Mouse (Mus musculus) stomach, embryonic 16.5 days (tissue): ENCODE results near the gene Prdx5. TPM values are rescaled to one million over a fixed set of nuclear protein-coding genes. Genes with fewer than 3 reads are reported as not detected.

Experiments used
- ATAC-seq: fragments of 200-750 bp; cut with Nextera tagmentation; 2 replicates; pipeline ENCODE4 v1.8.0; 2017; ENCODE audit warnings: moderate number of reproducible peaks, moderate TSS enrichment; ENCODE audit not compliant: insufficient read depth, low FRiP score
- H3K27ac ChIP-seq: fragments of 300-500 bp; sonication (generic); 2 replicates; pipeline ENCODE4 v1.5.1; 2014; ENCODE audit warnings: low read length
- H3K27me3 ChIP-seq: fragments of 300-500 bp; sonication (generic); 2 replicates; pipeline ENCODE4 v1.6.1; 2014; ENCODE audit warnings: low read length, control low read depth, mixed read lengths; ENCODE audit not compliant: control insufficient read depth, insufficient read depth
- H3K36me3 ChIP-seq: fragments of 300-500 bp; sonication (generic); 2 replicates; pipeline ENCODE4 v1.6.1; 2014; ENCODE audit warnings: low read length; ENCODE audit not compliant: control insufficient read depth, insufficient read depth
- H3K4me1 ChIP-seq: fragments of 300-500 bp; sonication (generic); 2 replicates; pipeline ENCODE4 v1.6.1; 2014; ENCODE audit warnings: low read length, control low read depth, mixed read lengths; ENCODE audit not compliant: control insufficient read depth, insufficient read depth
- H3K4me2 ChIP-seq: fragments of 300-500 bp; sonication (generic); 2 replicates; pipeline ENCODE4 v1.6.1; 2014; ENCODE audit warnings: low read depth, low read length, mixed read lengths
- H3K4me3 ChIP-seq: fragments of 300-500 bp; sonication (generic); replicated peaks from 2 replicates; pipeline ENCODE4 v1.5.1; 2014; ENCODE audit warnings: mild to moderate bottlenecking, low read length
- H3K9ac ChIP-seq: fragments of 300-500 bp; sonication (generic); 2 replicates; pipeline ENCODE4 v1.6.1; 2014; ENCODE audit warnings: low read length
- H3K9me3 ChIP-seq: fragments of 300-500 bp; sonication (generic); replicated peaks from 2 replicates; pipeline ENCODE4 v1.6.1; 2016; ENCODE audit warnings: low read length, control low read depth; ENCODE audit not compliant: control insufficient read depth
- WGBS: fragments of 180-500 bp; shearing (Covaris S2); extraction: QIAGEN DNeasy Blood & Tissue Kit; methylation state at CpG from one replicate; pipeline ENCODE4 v1.1.7; 2014; 5-methylcytosine and 5-hydroxymethylcytosine counted together
- polyA plus RNA-seq: library from polyadenylated mRNA; unstranded; fragments of >200 nt; fragmentation: Nextera tagmentation; extraction: Ambion mirVana; gene quantifications from 2 replicates; pipeline ENCODE4 v1.2.1, GENCODE M21; 2015

Gene Prdx5
- polyA plus RNA-seq, 1 experiment from 2014 or later = 291 TPM

GRCm38 (mm10) chr19:6949951-6950350 is 40.0 kb upstream of the Prdx5 start:
- H3K4me3 ChIP-seq = peak overlapping the region; percentile 68
- H3K4me1 ChIP-seq = peaks cover 27% of the 10 kb centered on the region
- no peaks in the 10 kb centered on the region for H3K27me3 ChIP-seq
- ATAC-seq = no peak
- H3K4me2 ChIP-seq = peak overlapping the region; percentile 62
- H3K9ac ChIP-seq = peak overlapping the region; percentile 82
- H3K27ac ChIP-seq = peak overlapping the region; percentile 98
- H3K36me3 ChIP-seq = peaks cover 2% of the 10 kb centered on the region
- 51% methylated on average over 5 of the region's 5 CpGs for WGBS
- H3K9me3 ChIP-seq = no peaks in the 10 kb centered on the region

- Histone ChIP-seq H3K9ac (peak overlapping the region; percentile 20; the same call in 1 of the 2 replicates), H3K4me1 (peaks cover 27% of the 10 kb centered on the region), H3K9me3 (no peaks in the 10 kb centered on the region), H3K27me3 (no peaks in the 10 kb centered on the region), H3K4me3 (no peak overlapping the region), H3K27ac (peak overlapping the region; percentile 98), H3K36me3 (no peaks in the 10 kb centered on the region; the same call in 1 of the 2 replicates), H3K4me2 (peak overlapping the region; percentile 62; the same call in 1 of the 2 replicates)
- no peak for ATAC-seq
- WGBS = 85% methylated on average over 5 of the region's 5 CpGs
Measured at GRCm38 (mm10) chr19:6949532-6949931, 39.6 kb upstream of the Prdx5 start.

GRCm38 (mm10) chr19:6948186-6948585 is 38.3 kb upstream of the Prdx5 start:
- ATAC-seq = no peak
- Histone ChIP-seq H3K4me2 (no peak overlapping the region), H3K9me3 (no peaks in the 10 kb centered on the region), H3K4me1 (peaks cover 29% of the 10 kb centered on the region), H3K36me3 (no peaks in the 10 kb centered on the region), H3K4me3 (no peak overlapping the region), H3K27me3 (no peaks in the 10 kb centered on the region), H3K9ac (no peak overlapping the region), H3K27ac (no peak overlapping the region)
- 74% methylated on average over 4 of the region's 4 CpGs for WGBS

GRCm38 (mm10) chr19:6947742-6948141 is 37.8 kb upstream of the Prdx5 start:
- no peaks in the 10 kb centered on the region for H3K27me3 ChIP-seq
- no peaks in the 10 kb centered on the region for H3K36me3 ChIP-seq
- no peak overlapping the region for H3K27ac ChIP-seq
- peaks cover 29% of the 10 kb centered on the region for H3K4me1 ChIP-seq
- H3K4me3 ChIP-seq = no peak overlapping the region
- H3K9me3 ChIP-seq = no peaks in the 10 kb centered on the region
- ATAC-seq = no peak
- H3K4me2 ChIP-seq = no peak overlapping the region
- WGBS = 45% methylated on average over 4 of the region's 4 CpGs
- no peak overlapping the region for H3K9ac ChIP-seq

- Histone ChIP-seq H3K9ac (no peak overlapping the region), H3K36me3 (no peaks in the 10 kb centered on the region), H3K27ac (no peak overlapping the region), H3K4me1 (peaks cover 21% of the 10 kb centered on the region), H3K9me3 (no peaks in the 10 kb centered on the region), H3K27me3 (no peaks in the 10 kb centered on the region), H3K4me3 (no peak overlapping the region), H3K4me2 (no peak overlapping the region)
- no peak for ATAC-seq
- 93% methylated on average over 6 of the region's 6 CpGs for WGBS
Measured at GRCm38 (mm10) chr19:6943709-6944108, 33.8 kb upstream of the Prdx5 start.

GRCm38 (mm10) chr19:6942764-6943163 is 32.9 kb upstream of the Prdx5 start:
- 28% methylated on average over 5 of the region's 5 CpGs for WGBS

GRCm38 (mm10) chr19:6942249-6942691 is 32.4 kb upstream of the Prdx5 start, which contains the start of gene Gpr137:
Gpr137 (minus strand) TSS chr19:6942480.
- 0% methylated on average over 27 of the region's 27 CpGs for WGBS
- Histone ChIP-seq H3K4me2 (peak within 1 kb of the TSS; percentile 98), H3K27me3 (no peaks in the 10 kb centered on the region), H3K36me3 (no peaks in the 10 kb centered on the region), H3K4me1 (peaks cover 21% of the 10 kb centered on the region), H3K4me3 (peak within 1 kb of the TSS; percentile 76), H3K9ac (peak within 1 kb of the TSS; percentile 93), H3K9me3 (no peaks in the 10 kb centered on the region), H3K27ac (peak within 1 kb of the TSS; percentile 97)
- ATAC-seq = peak; percentile 92

More at GRCm38 (mm10) chr19:6942764-6943163, 32.9 kb upstream of the Prdx5 start:
- Histone ChIP-seq H3K4me1 (peaks cover 21% of the 10 kb centered on the region), H3K9ac (peak overlapping the region; percentile 93), H3K9me3 (no peaks in the 10 kb centered on the region), H3K27ac (peak overlapping the region; percentile 63), H3K27me3 (no peaks in the 10 kb centered on the region), H3K4me3 (peak overlapping the region; percentile 76), H3K4me2 (peak overlapping the region; percentile 98), H3K36me3 (no peaks in the 10 kb centered on the region)
- no peak; the same call in 1 of the 2 replicates for ATAC-seq

- H3K27me3 ChIP-seq = no peaks in the 10 kb centered on the region
- ATAC-seq = peak; percentile 81
- peak within 1 kb of the TSS; percentile 97 for H3K27ac ChIP-seq
- H3K4me2 ChIP-seq = peak within 1 kb of the TSS; percentile 98
- no peaks in the 10 kb centered on the region for H3K36me3 ChIP-seq
- H3K4me3 ChIP-seq = peak within 1 kb of the TSS; percentile 76
- H3K4me1 ChIP-seq = peaks cover 21% of the 10 kb centered on the region
- WGBS = under 1% methylated on average over 83 of the region's 83 CpGs
- no peaks in the 10 kb centered on the region for H3K9me3 ChIP-seq
- H3K9ac ChIP-seq = peak within 1 kb of the TSS; percentile 93
Measured at GRCm38 (mm10) chr19:6941372-6942248, 31.7 kb upstream of the Prdx5 start, which contains the start of gene Bad. Bad (plus strand) TSS chr19:6941861.
